Mouse (Mus musculus) layer of hippocampus, adult 2 months (tissue): ENCODE measurements at regions not wholly inside any gene's neighbourhood (a gene's known extent, or its start where the extent isn't known, plus 50 kb on each side); places are given as distances from the start of the nearest gene placed in this dataset.

ENCODE experiments used
- DNase-seq, 2 experiments: peaks; one replicate each; pipeline ENCODE4 v3.0.0; 2022; ENCODE audit warnings: low spot score in 2 of 2
- H3K27ac ChIP-seq: fragments of 200-600 bp; 2 replicates; pipeline ENCODE4 v1.8.1; 2022
- H3K4me3 ChIP-seq: fragments of 200-600 bp; 2 replicates; pipeline ENCODE4 v1.8.1; 2022; ENCODE audit warnings: mild to moderate bottlenecking
- CTCF ChIP-seq: fragments of 200-600 bp; conservative IDR thresholded peaks from 2 replicates; pipeline ENCODE4 v1.8.1; 2022; ENCODE audit warnings: antibody characterized with exemption, mild to moderate bottlenecking, moderate library complexity

DNA sequence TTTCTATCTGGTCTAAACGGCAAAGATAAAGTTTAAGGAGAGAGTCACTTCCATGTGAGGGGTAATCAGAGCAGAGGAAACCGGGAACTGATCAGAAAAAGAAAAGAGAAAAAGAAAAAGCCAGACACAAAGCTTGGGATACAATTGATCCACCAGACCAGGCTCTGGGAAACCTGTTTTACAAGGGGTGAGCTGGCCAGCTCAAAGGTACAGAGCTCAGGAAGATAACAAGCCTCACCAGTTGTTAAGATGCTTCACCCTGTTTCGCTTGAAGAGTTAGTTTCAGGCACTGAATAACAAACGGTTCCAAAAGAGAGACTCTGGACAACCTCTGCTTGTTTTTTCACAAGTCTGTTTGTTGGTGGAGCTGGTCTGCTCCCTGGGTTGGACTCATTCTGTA lies 92.9 kb upstream of the Magi3 start:
- no peak for DNase-seq
- no peak overlapping the region for H3K4me3 ChIP-seq

DNA sequence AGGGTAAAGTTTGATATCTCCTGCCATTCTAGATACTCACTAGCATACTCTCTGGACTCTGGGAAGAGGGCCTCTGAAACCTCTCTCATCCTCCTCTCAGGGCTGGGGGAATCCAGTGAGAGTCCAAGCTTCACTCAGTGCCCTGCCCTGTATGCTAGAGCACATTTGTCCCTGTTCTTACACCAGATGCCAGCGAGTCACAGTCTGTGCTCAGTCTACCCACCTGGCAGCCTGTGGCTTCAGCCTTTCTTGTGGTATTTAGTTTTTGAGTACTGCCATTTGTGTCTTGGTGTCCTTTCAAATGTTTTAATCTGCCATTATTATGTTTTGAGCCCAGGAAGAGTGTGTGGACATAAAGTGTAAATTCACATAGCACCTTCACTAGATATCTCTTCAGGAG lies 86.8 kb upstream of the Magi3 start:
- no peak for DNase-seq
- Histone ChIP-seq H3K4me3 (no peak overlapping the region), H3K27ac (no peak overlapping the region)
- TF ChIP-seq CTCF = no peak

More for the DNA sequence above, 92.9 kb upstream of the Magi3 start:
- no peak for TF ChIP-seq CTCF
- H3K27ac ChIP-seq = no peak overlapping the region

DNA sequence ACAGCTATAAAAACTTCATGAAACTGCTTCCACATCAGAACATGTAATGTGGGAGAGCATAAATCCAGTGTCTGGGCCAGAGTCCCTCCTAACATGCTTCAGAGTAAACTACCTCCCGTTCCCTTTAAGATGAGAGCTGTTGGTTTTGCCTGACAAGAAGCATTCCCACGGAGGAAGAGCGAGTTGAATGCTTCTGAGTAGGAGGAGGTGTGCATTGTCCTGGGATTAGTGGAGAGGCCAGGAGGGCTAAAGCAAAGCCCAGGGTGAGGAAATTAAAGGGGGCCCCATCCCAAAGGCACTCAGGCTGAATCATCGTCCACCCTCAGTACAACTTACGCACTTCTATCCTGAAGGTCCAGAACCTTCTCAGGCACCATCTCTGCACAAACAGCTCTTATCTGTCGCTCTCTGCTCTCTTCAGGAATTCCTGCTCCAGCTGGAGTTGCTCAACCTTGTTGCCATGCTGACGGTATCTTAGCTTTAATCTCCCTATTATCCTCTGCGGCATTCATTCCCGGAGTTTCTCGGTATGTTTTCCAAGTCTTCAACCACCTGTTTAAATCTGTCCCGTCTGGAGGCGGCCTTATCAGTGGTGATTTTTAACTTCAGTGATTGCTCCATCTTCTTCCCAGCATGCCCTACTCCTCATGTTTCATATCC lies 85.9 kb upstream of the Magi3 start:
- DNase-seq = no peak
- no peak for TF ChIP-seq CTCF
- H3K4me3 ChIP-seq = no peak overlapping the region
- no peak overlapping the region for H3K27ac ChIP-seq

DNA sequence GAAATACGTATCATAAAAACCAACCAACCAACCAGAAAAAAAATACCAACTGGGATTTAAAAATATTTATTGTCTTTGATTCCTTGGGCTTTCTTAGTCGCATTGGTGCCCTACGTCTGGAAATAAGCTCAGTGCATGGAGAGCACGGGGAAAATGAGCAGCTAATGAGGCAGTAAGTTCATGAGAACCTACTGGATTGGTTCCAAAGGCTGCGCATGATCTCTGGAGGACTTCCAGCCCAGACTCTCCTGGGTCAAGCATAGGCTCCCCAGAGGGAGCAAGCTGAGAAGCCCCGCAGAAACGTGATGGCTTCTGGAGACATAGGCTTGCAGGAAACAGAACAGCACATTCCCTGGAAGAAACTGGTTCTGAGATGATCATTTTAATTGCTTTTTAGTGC lies 83.4 kb upstream of the Magi3 start:
- Histone ChIP-seq H3K4me3 (no peak overlapping the region), H3K27ac (peak overlapping the region; percentile 36; the same call in 1 of the 2 replicates)
- DNase-seq = no peak
- no peak for TF ChIP-seq CTCF

DNA sequence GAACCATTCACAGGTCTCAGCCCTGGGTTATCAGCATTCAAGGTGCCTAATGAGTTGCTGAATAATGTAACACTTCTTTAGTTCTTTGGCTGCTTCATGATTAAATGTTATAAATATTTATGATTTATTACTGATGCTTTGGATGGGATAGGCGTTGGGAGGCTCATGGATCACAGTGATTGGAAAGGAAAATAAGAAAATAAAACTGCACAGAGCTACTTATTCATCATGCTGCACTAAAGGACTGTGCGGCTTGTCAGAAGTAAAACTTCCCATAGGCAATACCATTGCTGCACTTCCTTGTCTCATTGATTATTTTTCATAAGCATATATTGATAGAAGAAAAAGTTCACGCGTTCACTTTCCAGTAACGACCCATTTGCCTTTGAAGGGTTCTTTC lies 80.0 kb upstream of the Magi3 start:
- no peak overlapping the region for H3K27ac ChIP-seq
- H3K4me3 ChIP-seq = no peak overlapping the region
- no peak for DNase-seq
- no peak for TF ChIP-seq CTCF

DNA sequence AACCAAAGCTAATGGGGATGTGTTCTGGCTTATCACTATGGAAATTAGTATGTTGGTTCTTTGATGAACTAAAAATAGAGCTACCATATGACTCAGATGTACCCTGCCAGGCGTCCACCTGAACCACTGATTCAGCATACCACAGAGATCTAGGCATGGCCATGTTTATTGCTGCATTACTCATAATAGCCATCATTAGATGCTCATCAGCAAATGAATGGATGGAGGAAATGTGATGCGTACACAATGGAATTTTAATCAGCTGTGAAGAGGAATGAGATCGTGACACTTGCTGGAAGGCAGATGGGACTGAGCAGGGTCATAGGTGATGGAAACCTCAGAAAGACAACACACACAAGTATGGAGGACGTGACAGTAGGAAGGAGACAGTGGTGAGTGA lies 78.7 kb upstream of the Magi3 start:
- TF ChIP-seq CTCF = no peak
- Histone ChIP-seq H3K4me3 (no peak overlapping the region), H3K27ac (no peak overlapping the region)
- no peak for DNase-seq

DNA sequence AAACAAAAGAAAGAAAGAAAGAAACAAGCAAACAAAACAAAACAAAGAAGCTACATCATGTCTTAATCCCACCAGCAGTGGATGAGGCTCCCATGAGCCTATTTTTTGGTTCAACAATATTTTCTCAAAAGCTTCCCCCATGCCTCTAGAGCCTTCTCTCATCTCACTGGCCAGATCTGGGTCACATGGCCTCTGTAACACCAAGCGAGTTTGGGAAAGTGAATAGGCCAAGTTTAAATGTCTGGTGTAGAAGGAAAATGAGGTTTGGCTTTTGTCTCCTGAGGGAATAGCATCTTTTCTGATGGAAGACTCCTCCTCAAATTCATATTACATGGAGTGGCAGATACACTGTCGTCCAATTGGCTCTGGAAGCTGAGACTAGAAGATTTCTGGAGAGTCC lies 78.2 kb upstream of the Magi3 start:
- H3K4me3 ChIP-seq = no peak overlapping the region
- DNase-seq = no peak
- no peak for TF ChIP-seq CTCF
- H3K27ac ChIP-seq = no peak overlapping the region

DNA sequence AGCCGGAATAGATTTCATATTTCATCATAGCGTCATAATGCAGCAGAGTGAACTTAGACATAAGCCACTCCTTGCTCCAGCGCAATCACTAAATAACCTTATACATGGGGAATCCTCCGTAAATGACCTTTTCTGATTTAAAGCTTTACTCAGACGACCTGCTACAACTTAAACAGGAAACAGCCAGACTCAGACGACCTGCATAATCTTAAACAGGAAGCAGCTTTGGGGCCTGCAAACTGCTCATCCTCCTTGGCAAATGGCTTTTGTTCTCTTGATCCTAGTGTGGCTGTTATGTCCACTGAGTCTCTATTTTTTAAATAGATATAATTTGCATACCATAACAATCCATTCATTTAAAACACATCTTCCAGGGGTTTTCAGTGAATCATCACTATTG lies 76.9 kb upstream of the Magi3 start:
- no peak for TF ChIP-seq CTCF
- H3K4me3 ChIP-seq = no peak overlapping the region
- no peak for DNase-seq
- H3K27ac ChIP-seq = no peak overlapping the region

DNA sequence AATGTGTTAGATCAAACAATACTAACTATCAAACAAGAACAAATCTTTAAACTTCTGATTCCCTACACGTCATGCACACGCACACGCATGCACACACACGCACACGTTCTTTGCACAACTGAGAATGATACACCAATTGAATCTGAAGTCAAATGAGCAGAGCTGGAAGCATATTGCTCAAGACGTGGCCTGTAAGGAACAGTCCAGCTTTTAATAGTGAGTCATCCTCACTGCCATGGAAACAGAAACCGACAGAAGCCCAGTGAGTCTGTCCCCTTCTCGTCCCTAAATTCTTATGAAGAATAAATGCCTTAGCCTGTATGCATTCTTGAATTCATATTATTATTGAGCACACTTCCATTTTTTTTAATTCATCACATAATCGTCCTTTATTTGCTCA lies 75.7 kb upstream of the Magi3 start:
- no peak overlapping the region; the same call in 1 of the 2 replicates for H3K27ac ChIP-seq
- TF ChIP-seq CTCF = no peak
- H3K4me3 ChIP-seq = no peak overlapping the region
- DNase-seq = no peak

DNA sequence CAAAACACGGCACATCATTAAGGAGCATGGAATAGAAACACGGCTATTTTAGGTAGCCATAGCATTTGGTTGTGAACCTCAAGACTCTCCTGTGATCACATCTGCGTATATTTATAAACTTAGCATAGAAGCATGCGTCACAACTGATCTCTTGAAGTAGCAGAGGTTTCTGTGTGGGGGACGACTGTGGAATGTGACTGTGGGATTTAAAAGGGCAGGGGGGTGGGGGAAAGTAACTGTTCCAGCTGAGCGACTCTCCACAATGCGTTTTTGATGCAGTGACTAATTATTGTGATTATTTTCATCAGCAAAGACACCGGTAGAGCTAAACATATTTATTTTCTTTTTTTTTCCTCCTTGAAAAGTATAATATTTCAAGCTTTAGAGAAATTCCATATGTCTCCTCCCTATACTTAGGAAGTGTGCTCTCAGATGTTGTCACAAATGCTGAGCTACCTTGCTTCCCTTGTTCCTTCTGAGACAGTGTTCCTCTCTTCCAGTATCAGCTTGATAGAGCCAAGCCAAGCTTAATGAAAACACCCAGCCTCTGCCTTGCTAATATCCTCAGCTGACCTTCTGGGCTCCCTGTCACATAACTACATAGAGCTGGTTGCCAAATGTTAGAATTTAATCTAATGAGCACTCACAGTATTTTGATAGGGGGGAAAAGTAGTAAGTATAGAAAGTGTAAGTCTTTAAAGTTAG lies 75.0 kb upstream of the Magi3 start:
- no peak for TF ChIP-seq CTCF
- no peak overlapping the region; the same call in 1 of the 2 replicates for H3K27ac ChIP-seq
- no peak overlapping the region for H3K4me3 ChIP-seq
- DNase-seq = no peak

DNA sequence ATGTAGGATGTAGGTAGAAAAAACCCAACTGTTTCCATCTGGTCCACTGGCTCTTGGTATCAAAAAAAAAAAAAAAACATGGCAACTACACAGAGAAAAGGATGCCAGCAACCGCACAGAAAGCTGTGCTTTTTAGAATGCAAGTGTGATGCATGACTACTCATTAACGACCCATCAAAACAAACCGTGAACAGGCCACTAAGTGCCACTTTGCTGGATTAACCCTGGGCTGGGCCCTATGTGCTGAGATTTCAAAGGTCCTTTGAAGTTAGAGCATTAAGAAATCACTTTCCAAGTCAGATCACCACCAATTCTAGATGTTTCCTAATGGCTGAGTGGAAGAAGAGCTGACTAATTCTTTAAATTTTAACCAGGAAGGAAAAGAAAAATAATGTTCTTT lies 73.7 kb upstream of the Magi3 start:
- TF ChIP-seq CTCF = no peak
- H3K4me3 ChIP-seq = no peak overlapping the region
- no peak for DNase-seq
- no peak overlapping the region for H3K27ac ChIP-seq

DNA sequence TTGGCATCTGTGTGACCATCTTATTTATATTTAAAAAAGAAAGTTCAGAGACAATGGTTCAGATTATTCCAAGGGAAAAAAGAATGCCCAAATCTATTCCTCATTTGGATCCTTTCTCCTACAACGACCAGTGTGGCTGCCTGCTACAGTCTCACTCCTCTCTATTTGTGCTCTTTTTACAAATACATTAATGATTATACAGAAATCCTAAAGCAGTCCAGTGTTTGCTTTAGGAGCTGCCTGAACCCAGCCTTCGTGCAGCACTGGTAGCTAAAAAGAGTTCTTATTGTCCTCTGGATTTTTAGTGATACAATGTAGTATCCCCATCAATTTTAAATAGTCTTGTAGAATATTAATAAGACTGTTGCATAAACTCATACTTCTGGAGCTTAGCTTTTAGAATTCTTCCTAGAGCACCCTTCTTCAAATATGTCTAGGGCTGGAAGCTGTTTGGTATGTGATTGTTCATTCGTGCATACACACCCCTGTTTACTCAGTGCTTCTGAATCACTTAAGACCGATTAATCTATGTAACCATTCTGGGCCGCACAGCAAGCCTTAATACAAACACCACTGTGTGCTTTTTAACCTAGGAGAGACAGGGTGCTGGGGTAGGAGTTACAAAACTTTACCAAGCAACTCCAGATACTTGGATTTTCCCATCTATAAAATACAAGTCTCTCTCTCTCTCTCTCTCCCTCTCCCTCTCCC lies 69.0 kb upstream of the Magi3 start:
- DNase-seq = no peak
- Histone ChIP-seq H3K27ac (no peak overlapping the region), H3K4me3 (no peak overlapping the region)
- no peak for TF ChIP-seq CTCF

DNA sequence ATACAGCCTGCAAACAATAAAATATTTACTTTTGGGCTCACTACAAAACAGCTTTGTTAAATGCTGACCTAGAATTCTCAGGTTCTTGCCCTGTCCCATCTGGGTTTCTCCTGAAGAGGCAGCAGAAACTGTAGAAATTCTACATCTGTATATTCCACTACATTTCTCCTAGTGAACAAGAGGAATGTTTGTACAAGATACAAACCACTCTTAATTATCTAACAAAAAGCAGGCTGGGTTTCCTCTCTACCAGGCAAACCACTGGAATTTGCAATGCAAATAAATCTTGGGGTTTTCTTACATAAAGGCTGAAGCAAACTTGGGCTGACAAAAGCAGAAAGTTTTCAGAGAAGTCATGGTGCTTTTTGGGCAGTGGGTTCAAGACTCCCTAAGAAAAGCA lies 67.7 kb upstream of the Magi3 start:
- H3K27ac ChIP-seq = no peak overlapping the region
- DNase-seq = no peak
- no peak overlapping the region for H3K4me3 ChIP-seq
- TF ChIP-seq CTCF = no peak

DNA sequence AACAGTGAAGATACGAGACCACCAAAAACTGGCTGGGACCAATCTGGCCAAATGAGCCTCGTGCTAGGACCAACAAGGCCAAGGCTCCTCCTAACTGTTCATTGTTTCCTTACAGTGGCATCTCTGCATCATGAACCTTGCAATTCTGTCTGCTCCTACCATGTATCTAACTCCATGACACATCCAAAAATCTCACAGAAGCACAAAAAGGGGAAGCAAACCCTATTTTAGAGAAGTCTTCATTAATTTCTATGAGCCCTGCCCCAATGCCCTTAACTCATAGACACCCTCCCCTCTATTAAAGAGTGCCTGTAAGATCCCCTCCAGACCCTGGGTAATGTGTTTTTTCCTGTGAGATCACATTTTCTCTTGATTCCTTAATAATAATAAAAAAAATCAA lies 64.8 kb upstream of the Magi3 start:
- DNase-seq = no peak
- Histone ChIP-seq H3K27ac (no peak overlapping the region), H3K4me3 (no peak overlapping the region)
- no peak for TF ChIP-seq CTCF
